Mouse (Mus musculus): ENCODE data around the gene Smg6. TPM values are rescaled to one million over a fixed set of nuclear protein-coding genes. Genes with fewer than 3 reads are reported as not detected.

Gene Smg6
- polyA plus RNA-seq, 1 experiment from 2014 or later: 15.8 TPM

- Histone ChIP-seq H3K9ac (ENCODE audit: low read length) (no peak overlapping the region), H3K9me3 (replicated peaks; ENCODE audit: control insufficient read depth, low read length) (no peaks in the 10 kb centered on the region), H3K4me3 (replicated peaks; ENCODE audit: low read length) (no peak overlapping the region), H3K36me3 (ENCODE audit: control insufficient read depth, insufficient read depth, low read length) (0 out of 2 replicates have a peak, but pooled peaks cover 1% of the 10 kb centered on the region), H3K4me2 (ENCODE audit: low read depth, low read length) (no peak overlapping the region), H3K27ac (ENCODE audit: low read length) (no peak overlapping the region), H3K4me1 (ENCODE audit: control insufficient read depth, insufficient read depth, low read length) (peaks cover 12% of the 10 kb centered on the region), H3K27me3 (ENCODE audit: control insufficient read depth, insufficient read depth, low read length) (no peaks in the 10 kb centered on the region)
- WGBS: 53% methylated on average over 4 of the region's 4 CpGs
- ATAC-seq (ENCODE audit: insufficient read depth, low FRiP score): no peak
Measured at GRCm38 (mm10) chr11:74924149-74924548, 1.5 kb upstream of the Smg6 start.

GRCm38 (mm10) chr11:74926388-74927005 lies 874 bp downstream of the Smg6 start:
- H3K27me3 ChIP-seq (ENCODE audit: control insufficient read depth, insufficient read depth, low read length): no peaks in the 10 kb centered on the region
- peak overlapping the region; percentile 93 for H3K4me3 ChIP-seq (replicated peaks; ENCODE audit: low read length)
- peak overlapping the region; percentile 76 for H3K4me2 ChIP-seq (ENCODE audit: low read depth, low read length)
- ATAC-seq (ENCODE audit: insufficient read depth, low FRiP score): peak; percentile 27; the same call in 1 of the 2 replicates
- no peaks in the 10 kb centered on the region for H3K9me3 ChIP-seq (replicated peaks; ENCODE audit: control insufficient read depth, low read length)
- WGBS: 3% methylated on average over 11 of the region's 11 CpGs
- 0 out of 2 replicates have a peak, but pooled peaks cover 4% of the 10 kb centered on the region for H3K36me3 ChIP-seq (ENCODE audit: control insufficient read depth, insufficient read depth, low read length)
- peak overlapping the region; percentile 97 for H3K9ac ChIP-seq (ENCODE audit: low read length)
- H3K27ac ChIP-seq (ENCODE audit: low read length): peak overlapping the region; percentile 99
- H3K4me1 ChIP-seq (ENCODE audit: control insufficient read depth, insufficient read depth, low read length): peaks cover 12% of the 10 kb centered on the region

- no peak overlapping the region for H3K4me3 ChIP-seq (replicated peaks; ENCODE audit: low read length)
- H3K9me3 ChIP-seq (replicated peaks; ENCODE audit: control insufficient read depth, low read length): no peaks in the 10 kb centered on the region
- 0 out of 2 replicates have a peak, but pooled peaks cover 4% of the 10 kb centered on the region for H3K36me3 ChIP-seq (ENCODE audit: control insufficient read depth, insufficient read depth, low read length)
Measured at GRCm38 (mm10) chr11:74927236-74927725, 1.7 kb downstream of the Smg6 start.

GRCm38 (mm10) chr11:74929111-74929510 lies 3.5 kb downstream of the Smg6 start:
- Histone ChIP-seq H3K4me3 (replicated peaks; ENCODE audit: low read length) (no peak overlapping the region), H3K4me2 (ENCODE audit: low read depth, low read length) (no peak overlapping the region), H3K36me3 (ENCODE audit: control insufficient read depth, insufficient read depth, low read length) (0 out of 2 replicates have a peak, but pooled peaks cover 4% of the 10 kb centered on the region), H3K27me3 (ENCODE audit: control insufficient read depth, insufficient read depth, low read length) (no peaks in the 10 kb centered on the region), H3K27ac (ENCODE audit: low read length) (no peak overlapping the region), H3K9me3 (replicated peaks; ENCODE audit: control insufficient read depth, low read length) (no peaks in the 10 kb centered on the region), H3K4me1 (ENCODE audit: control insufficient read depth, insufficient read depth, low read length) (peaks cover 12% of the 10 kb centered on the region), H3K9ac (ENCODE audit: low read length) (no peak overlapping the region)
- 86% methylated on average over 4 of the region's 4 CpGs for WGBS
- no peak for ATAC-seq (ENCODE audit: insufficient read depth, low FRiP score)

More at GRCm38 (mm10) chr11:74927236-74927725, 1.7 kb downstream of the Smg6 start:
- 88% methylated on average over 2 of the region's 2 CpGs for WGBS
- H3K4me2 ChIP-seq (ENCODE audit: low read depth, low read length): peak overlapping the region; percentile 76
- H3K9ac ChIP-seq (ENCODE audit: low read length): no peak overlapping the region
- H3K4me1 ChIP-seq (ENCODE audit: control insufficient read depth, insufficient read depth, low read length): peaks cover 12% of the 10 kb centered on the region
- no peaks in the 10 kb centered on the region for H3K27me3 ChIP-seq (ENCODE audit: control insufficient read depth, insufficient read depth, low read length)
- no peak for ATAC-seq (ENCODE audit: insufficient read depth, low FRiP score)
- H3K27ac ChIP-seq (ENCODE audit: low read length): peak overlapping the region; percentile 29

GRCm38 (mm10) chr11:74930391-74930790 lies 4.8 kb downstream of the Smg6 start:
- H3K9ac ChIP-seq (ENCODE audit: low read length): no peak overlapping the region
- H3K36me3 ChIP-seq (ENCODE audit: control insufficient read depth, insufficient read depth, low read length): 0 out of 2 replicates have a peak, but pooled peaks cover 6% of the 10 kb centered on the region
- no peak overlapping the region for H3K4me2 ChIP-seq (ENCODE audit: low read depth, low read length)
- H3K27me3 ChIP-seq (ENCODE audit: control insufficient read depth, insufficient read depth, low read length): no peaks in the 10 kb centered on the region
- no peaks in the 10 kb centered on the region for H3K9me3 ChIP-seq (replicated peaks; ENCODE audit: control insufficient read depth, low read length)
- no peak overlapping the region for H3K27ac ChIP-seq (ENCODE audit: low read length)
- WGBS: 94% methylated on average over 7 of the region's 7 CpGs
- H3K4me1 ChIP-seq (ENCODE audit: control insufficient read depth, insufficient read depth, low read length): peaks cover 9% of the 10 kb centered on the region
- no peak for ATAC-seq (ENCODE audit: insufficient read depth, low FRiP score)
- H3K4me3 ChIP-seq (replicated peaks; ENCODE audit: low read length): no peak overlapping the region

- H3K36me3 ChIP-seq (ENCODE audit: control insufficient read depth, insufficient read depth, low read length): peaks cover 5% of the 10 kb centered on the region
- WGBS: 69% methylated on average over 3 of the region's 3 CpGs
- no peak overlapping the region for H3K4me3 ChIP-seq (replicated peaks; ENCODE audit: low read length)
- no peaks in the 10 kb centered on the region for H3K4me1 ChIP-seq (ENCODE audit: control insufficient read depth, insufficient read depth, low read length)
- no peak overlapping the region for H3K4me2 ChIP-seq (ENCODE audit: low read depth, low read length)
- no peak overlapping the region for H3K9ac ChIP-seq (ENCODE audit: low read length)
- ATAC-seq (ENCODE audit: insufficient read depth, low FRiP score): 0 out of 2 replicates have a peak, but pooled peaks have one; percentile 25
- no peaks in the 10 kb centered on the region for H3K27me3 ChIP-seq (ENCODE audit: control insufficient read depth, insufficient read depth, low read length)
- no peak overlapping the region for H3K27ac ChIP-seq (ENCODE audit: low read length)
- no peaks in the 10 kb centered on the region for H3K9me3 ChIP-seq (replicated peaks; ENCODE audit: control insufficient read depth, low read length)
Measured at GRCm38 (mm10) chr11:74946348-74946747, 20.7 kb downstream of the Smg6 start.

GRCm38 (mm10) chr11:74954901-74955300 lies 29.3 kb downstream of the Smg6 start:
- Histone ChIP-seq H3K27me3 (ENCODE audit: control insufficient read depth, insufficient read depth, low read length) (no peaks in the 10 kb centered on the region), H3K9me3 (replicated peaks; ENCODE audit: control insufficient read depth, low read length) (no peaks in the 10 kb centered on the region), H3K36me3 (ENCODE audit: control insufficient read depth, insufficient read depth, low read length) (no peaks in the 10 kb centered on the region), H3K27ac (ENCODE audit: low read length) (peak overlapping the region; percentile 89), H3K4me1 (ENCODE audit: control insufficient read depth, insufficient read depth, low read length) (no peaks in the 10 kb centered on the region), H3K4me3 (replicated peaks; ENCODE audit: low read length) (no peak overlapping the region), H3K9ac (ENCODE audit: low read length) (no peak overlapping the region), H3K4me2 (ENCODE audit: low read depth, low read length) (no peak overlapping the region)
- ATAC-seq (ENCODE audit: insufficient read depth, low FRiP score): peak; percentile 64; the same call in 1 of the 2 replicates

GRCm38 (mm10) chr11:74956006-74956405 lies 30.4 kb downstream of the Smg6 start:
- Histone ChIP-seq H3K9me3 (replicated peaks; ENCODE audit: control insufficient read depth, low read length) (no peaks in the 10 kb centered on the region), H3K27me3 (ENCODE audit: control insufficient read depth, insufficient read depth, low read length) (no peaks in the 10 kb centered on the region), H3K9ac (ENCODE audit: low read length) (no peak overlapping the region), H3K4me1 (ENCODE audit: control insufficient read depth, insufficient read depth, low read length) (no peaks in the 10 kb centered on the region), H3K4me3 (replicated peaks; ENCODE audit: low read length) (no peak overlapping the region), H3K27ac (ENCODE audit: low read length) (no peak overlapping the region), H3K4me2 (ENCODE audit: low read depth, low read length) (no peak overlapping the region), H3K36me3 (ENCODE audit: control insufficient read depth, insufficient read depth, low read length) (no peaks in the 10 kb centered on the region)
- no peak for ATAC-seq (ENCODE audit: insufficient read depth, low FRiP score)

- H3K4me3 ChIP-seq (replicated peaks; ENCODE audit: low read length): no peak overlapping the region
- 70% methylated on average over 2 of the region's 2 CpGs for WGBS
- H3K4me1 ChIP-seq (ENCODE audit: control insufficient read depth, insufficient read depth, low read length): 0 out of 2 replicates have a peak, but pooled peaks cover 3% of the 10 kb centered on the region
- H3K4me2 ChIP-seq (ENCODE audit: low read depth, low read length): no peak overlapping the region
- no peak overlapping the region for H3K27ac ChIP-seq (ENCODE audit: low read length)
- no peaks in the 10 kb centered on the region for H3K36me3 ChIP-seq (ENCODE audit: control insufficient read depth, insufficient read depth, low read length)
- no peaks in the 10 kb centered on the region for H3K27me3 ChIP-seq (ENCODE audit: control insufficient read depth, insufficient read depth, low read length)
- no peak overlapping the region for H3K9ac ChIP-seq (ENCODE audit: low read length)
- H3K9me3 ChIP-seq (replicated peaks; ENCODE audit: control insufficient read depth, low read length): no peaks in the 10 kb centered on the region
- ATAC-seq (ENCODE audit: insufficient read depth, low FRiP score): no peak
Measured at GRCm38 (mm10) chr11:74957600-74957999, 32.0 kb downstream of the Smg6 start.
